Mouse (Mus musculus) neural tube, embryonic 11.5 days (tissue): ENCODE measurements around the gene Cphx1. TPM values are rescaled to one million over a fixed set of nuclear protein-coding genes. Genes with fewer than 3 reads are reported as not detected.
"Not testable (repeated sequence)": the region's sequence is repeated elsewhere in the genome, so short reads cannot be mapped to it uniquely, and the experiment has no call there.

Experiments
- ATAC-seq: fragments of 200-750 bp; cut with Nextera tagmentation; 2 replicates; pipeline ENCODE4 v1.8.0; 2017; ENCODE audit warnings: moderate number of reproducible peaks, mild to moderate bottlenecking, moderate TSS enrichment, moderate library complexity; ENCODE audit not compliant: insufficient read depth, low FRiP score, low TSS enrichment
- DNase-seq: peaks from one replicate; pipeline ENCODE4 v3.0.0-alpha.2; 2015; ENCODE audit warnings: low spot score
- H3K27ac ChIP-seq: fragments of 300-500 bp; sonication (generic); 2 replicates; pipeline ENCODE4 v1.5.1; 2014; ENCODE audit warnings: low read depth, mild to moderate bottlenecking, low read length
- H3K27me3 ChIP-seq: fragments of 300-500 bp; sonication (generic); 2 replicates; pipeline ENCODE4 v1.6.1; 2014; ENCODE audit warnings: mild to moderate bottlenecking, low read length, mixed read lengths; ENCODE audit not compliant: control insufficient read depth, insufficient read depth
- H3K36me3 ChIP-seq: fragments of 300-500 bp; sonication (generic); 2 replicates; pipeline ENCODE4 v1.6.1; 2014; ENCODE audit warnings: mild to moderate bottlenecking, low read length, moderate library complexity, mixed read lengths; ENCODE audit not compliant: control insufficient read depth, insufficient read depth
- H3K4me1 ChIP-seq: fragments of 300-500 bp; sonication (generic); 2 replicates; pipeline ENCODE4 v1.6.1; 2014; ENCODE audit warnings: low read length, mixed read lengths; ENCODE audit not compliant: control insufficient read depth, insufficient read depth
- H3K4me2 ChIP-seq: fragments of 300-500 bp; sonication (generic); 2 replicates; pipeline ENCODE4 v1.6.1; 2014; ENCODE audit warnings: low read depth, mild to moderate bottlenecking, moderate library complexity
- H3K4me3 ChIP-seq: fragments of 300-500 bp; sonication (generic); 2 replicates; pipeline ENCODE4 v1.5.1; 2014; ENCODE audit warnings: low read depth, low read length
- H3K9ac ChIP-seq: fragments of 300-500 bp; sonication (generic); 2 replicates; pipeline ENCODE4 v1.6.1; 2014; ENCODE audit warnings: mild to moderate bottlenecking, low read length
- H3K9me3 ChIP-seq: fragments of 300-500 bp; sonication (generic); 2 replicates; pipeline ENCODE4 v1.6.1; 2016; ENCODE audit warnings: low read length; ENCODE audit not compliant: control insufficient read depth
- WGBS: fragments of 180-500 bp; shearing (Covaris S2); extraction: QIAGEN DNeasy Blood & Tissue Kit; methylation state at CpG from one replicate; pipeline ENCODE4 v1.1.7; 2014; 5-methylcytosine and 5-hydroxymethylcytosine counted together
- polyA plus RNA-seq: library from polyadenylated mRNA; unstranded; fragments of >200 nt; fragmentation: Nextera tagmentation; extraction: Ambion mirVana; gene quantifications from 2 replicates; pipeline ENCODE4 v1.2.1, GENCODE M21; 2014

Cphx1 gene
- polyA plus RNA-seq, 1 experiment from 2014 or later = not detected

- not testable (repeated sequence) for H3K36me3 ChIP-seq, H3K27me3 ChIP-seq, H3K4me1 ChIP-seq, DNase-seq, H3K9me3 ChIP-seq, H3K9ac ChIP-seq, H3K4me3 ChIP-seq, H3K4me2 ChIP-seq, H3K27ac ChIP-seq
- ATAC-seq = peak; percentile 63; the same call in 1 of the 2 replicates
- no CpG with 5 or more reads among the region's 44 CpGs for WGBS
Measured at GRCm38 (mm10) chr14:25926814-25927561, 11.1 kb upstream of the Cphx1 start.

GRCm38 (mm10) chr14:25927562-25927881 lies 10.6 kb upstream of the Cphx1 start, which contains the start of gene Tmem254a:
Gene Tmem254a (minus strand): TSS chr14:25927672.
- no CpG with 5 or more reads among the region's 10 CpGs for WGBS
- H3K27me3 ChIP-seq, H3K27ac ChIP-seq, DNase-seq, H3K4me3 ChIP-seq, H3K4me1 ChIP-seq, H3K4me2 ChIP-seq, ATAC-seq, H3K9me3 ChIP-seq, H3K36me3 ChIP-seq, H3K9ac ChIP-seq: not testable (repeated sequence)

GRCm38 (mm10) chr14:25936867-25937630 lies 1.1 kb upstream of the Cphx1 start:
- H3K27ac ChIP-seq, H3K9me3 ChIP-seq, H3K9ac ChIP-seq, H3K4me1 ChIP-seq, H3K4me3 ChIP-seq, ATAC-seq, DNase-seq, H3K27me3 ChIP-seq, H3K4me2 ChIP-seq, H3K36me3 ChIP-seq: not testable (repeated sequence)
- no CpG with 5 or more reads among the region's 5 CpGs for WGBS

- H3K9me3 ChIP-seq, ATAC-seq, H3K4me2 ChIP-seq, H3K4me3 ChIP-seq, DNase-seq, H3K36me3 ChIP-seq, H3K9ac ChIP-seq, H3K4me1 ChIP-seq, H3K27me3 ChIP-seq, H3K27ac ChIP-seq: not testable (repeated sequence)
- WGBS = no CpG with 5 or more reads among the region's 3 CpGs
Measured at GRCm38 (mm10) chr14:25957861-25958260, 19.8 kb downstream of the Cphx1 start.

- Histone ChIP-seq H3K9ac (peak within 1 kb of the TSS; percentile 35; the same call in 1 of the 2 replicates), H3K4me2 (0 out of 2 replicates have a peak within 1 kb of the TSS, but pooled peaks have one; percentile 25), H3K27ac (peak within 1 kb of the TSS; percentile 83; the same call in 1 of the 2 replicates)
- not testable (repeated sequence) for DNase-seq, H3K27me3 ChIP-seq, H3K9me3 ChIP-seq, H3K4me3 ChIP-seq, H3K36me3 ChIP-seq, H3K4me1 ChIP-seq
- ATAC-seq = peak; percentile 92
- WGBS = no CpG with 5 or more reads among the region's 25 CpGs
Measured at GRCm38 (mm10) chr14:25978371-25979241, 40.5 kb downstream of the Cphx1 start, which contains the start of gene Duxbl1. Gene Duxbl1 (plus strand): TSS chr14:25978577.

- H3K4me2 ChIP-seq = 0 out of 2 replicates have a peak overlapping the region, but pooled peaks have one; percentile 25
- 0% methylated on average over 6 of the region's 13 CpGs for WGBS
- not testable (repeated sequence) for H3K4me3 ChIP-seq, H3K27me3 ChIP-seq, H3K4me1 ChIP-seq, H3K9me3 ChIP-seq, H3K36me3 ChIP-seq
- H3K9ac ChIP-seq = peak overlapping the region; percentile 35; the same call in 1 of the 2 replicates
- peak; percentile 26 for DNase-seq
- H3K27ac ChIP-seq = peak overlapping the region; percentile 83; the same call in 1 of the 2 replicates
- peak; percentile 81 for ATAC-seq
Measured at GRCm38 (mm10) chr14:25979242-25979941, 41.3 kb downstream of the Cphx1 start.

DNA sequence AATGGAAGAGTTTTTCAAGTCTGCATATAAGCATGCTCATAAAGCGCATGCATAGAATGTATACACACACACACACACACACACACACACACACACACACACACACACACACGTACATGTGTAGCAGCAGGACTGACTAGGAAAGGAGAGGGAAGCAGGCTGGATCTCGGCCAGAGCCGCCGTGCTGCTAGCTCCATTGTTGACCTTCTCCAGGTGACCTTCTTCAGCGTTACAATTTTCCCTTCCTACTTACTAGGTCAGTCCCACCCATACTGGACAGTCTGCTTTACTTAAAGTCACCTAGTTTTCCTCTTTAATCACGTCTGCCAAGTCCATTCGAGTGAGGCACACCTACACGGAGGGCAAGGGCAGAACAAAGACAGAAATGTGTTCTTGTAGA lies 43.8 kb downstream of the Cphx1 start:
- not testable (repeated sequence) for H3K9ac ChIP-seq, H3K27me3 ChIP-seq, H3K4me3 ChIP-seq, H3K4me1 ChIP-seq, H3K27ac ChIP-seq, DNase-seq, H3K36me3 ChIP-seq, H3K4me2 ChIP-seq, ATAC-seq, H3K9me3 ChIP-seq
- 87% methylated on average over 4 of the region's 9 CpGs for WGBS
